Mouse (Mus musculus): ENCODE results near the gene Chrna7. TPM values are rescaled to one million over a fixed set of nuclear protein-coding genes. Genes with fewer than 3 reads are reported as not detected.
A peak's percentile ranks its signal among the peaks of the same experiment; 100 is the strongest.

Gene Chrna7
- 2.0 and 2.4 TPM in 2 replicates for polyA plus RNA-seq (2012; rRNA removed)

DNA sequence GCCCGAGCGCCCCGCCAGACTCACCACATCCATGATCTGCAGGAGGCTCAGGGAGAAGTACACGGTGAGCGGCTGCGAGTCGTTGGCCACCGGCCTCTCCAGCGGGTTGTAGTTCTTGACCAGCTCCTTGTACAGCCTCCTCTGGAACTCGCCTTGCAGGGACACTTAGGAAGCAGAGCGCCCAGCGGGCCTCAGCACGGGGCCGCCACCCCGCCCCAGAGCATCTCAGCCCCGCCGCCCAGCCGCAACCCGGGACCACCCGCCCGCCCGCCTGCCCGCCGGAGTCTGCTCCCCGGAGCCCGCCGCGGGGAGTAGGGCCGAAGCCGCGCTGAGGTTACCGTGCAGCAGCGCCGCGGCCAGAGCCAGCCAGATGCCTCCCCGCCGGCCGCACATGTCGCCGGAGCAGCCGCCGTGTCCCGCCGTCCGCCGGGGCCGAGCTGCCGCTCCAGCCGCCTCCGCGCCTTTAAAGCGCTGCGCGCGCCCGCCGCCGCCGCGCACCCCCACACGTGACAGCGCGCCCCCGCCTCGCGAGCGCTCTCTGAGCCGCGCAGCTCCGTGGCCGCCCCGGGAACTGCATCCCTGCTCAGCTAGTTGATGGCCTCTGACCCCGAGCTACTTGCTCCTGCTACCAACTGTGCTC is at the start of gene Chrna7:
Gene Chrna7 (minus strand): TSS at position 486 of the 640 bp plus-strand sequence.
- TF ChIP-seq CTCF (IDR thresholded peaks at IDR 0.05; ENCODE audit: control insufficient read depth, insufficient read depth, insufficient replicate concordance, low read depth, low read length), result peak; percentile 29; the same call in 1 of the 2 replicates
- no peak for TF ChIP-seq POLR2A (IDR thresholded peaks at IDR 0.05; ENCODE audit: control insufficient read depth, low read depth, low read length)
- H3K36me3 ChIP-seq (ENCODE audit: control insufficient read depth, insufficient read depth, low read length), result no peaks in the 10 kb centered on the region
- no peak within 1 kb of the TSS for H3K27ac ChIP-seq (ENCODE audit: control insufficient read depth, insufficient read depth, low read depth, low read length)
- H3K27me3 ChIP-seq (ENCODE audit: control insufficient read depth, insufficient read depth, low read length), result no peaks in the 10 kb centered on the region
- H3K4me3 ChIP-seq (ENCODE audit: control insufficient read depth, low read depth, low read length), result peak within 1 kb of the TSS; percentile 75
- H3K4me1 ChIP-seq (ENCODE audit: control insufficient read depth, insufficient read depth, low read length), result peaks cover 7% of the 10 kb centered on the region

DNA sequence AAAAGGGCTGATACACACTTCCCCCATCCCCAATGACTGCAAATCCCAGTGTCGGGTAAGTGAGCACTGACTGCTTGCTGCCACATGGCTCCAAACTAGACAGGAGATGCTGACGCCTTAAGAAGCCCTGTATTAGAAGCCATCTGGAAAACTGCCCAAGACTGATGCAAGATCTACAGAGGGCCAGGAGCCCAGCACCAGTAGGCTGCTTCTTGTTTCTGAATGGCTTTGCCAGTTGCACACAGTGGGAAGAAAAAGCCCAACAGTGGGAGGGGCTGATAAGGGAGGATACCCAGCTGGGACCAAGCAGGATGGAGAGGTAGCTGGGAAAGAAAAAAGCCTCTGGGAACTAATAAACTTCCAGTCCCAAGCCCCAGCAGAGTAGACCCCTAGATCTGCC is 37.0 kb upstream of the Chrna7 start:
- Histone ChIP-seq H3K4me1 (ENCODE audit: control insufficient read depth, insufficient read depth, low read length) (no peaks in the 10 kb centered on the region), H3K36me3 (ENCODE audit: control insufficient read depth, insufficient read depth, low read length) (no peaks in the 10 kb centered on the region), H3K4me3 (ENCODE audit: control insufficient read depth, low read depth, low read length) (no peak overlapping the region), H3K27me3 (ENCODE audit: control insufficient read depth, insufficient read depth, low read length) (no peaks in the 10 kb centered on the region), H3K27ac (ENCODE audit: control insufficient read depth, insufficient read depth, low read depth, low read length) (no peak overlapping the region)
- no peak for TF ChIP-seq POLR2A (IDR thresholded peaks at IDR 0.05; ENCODE audit: control insufficient read depth, low read depth, low read length)
- TF ChIP-seq CTCF (IDR thresholded peaks at IDR 0.05; ENCODE audit: control insufficient read depth, insufficient read depth, insufficient replicate concordance, low read depth, low read length), result no peak

DNA sequence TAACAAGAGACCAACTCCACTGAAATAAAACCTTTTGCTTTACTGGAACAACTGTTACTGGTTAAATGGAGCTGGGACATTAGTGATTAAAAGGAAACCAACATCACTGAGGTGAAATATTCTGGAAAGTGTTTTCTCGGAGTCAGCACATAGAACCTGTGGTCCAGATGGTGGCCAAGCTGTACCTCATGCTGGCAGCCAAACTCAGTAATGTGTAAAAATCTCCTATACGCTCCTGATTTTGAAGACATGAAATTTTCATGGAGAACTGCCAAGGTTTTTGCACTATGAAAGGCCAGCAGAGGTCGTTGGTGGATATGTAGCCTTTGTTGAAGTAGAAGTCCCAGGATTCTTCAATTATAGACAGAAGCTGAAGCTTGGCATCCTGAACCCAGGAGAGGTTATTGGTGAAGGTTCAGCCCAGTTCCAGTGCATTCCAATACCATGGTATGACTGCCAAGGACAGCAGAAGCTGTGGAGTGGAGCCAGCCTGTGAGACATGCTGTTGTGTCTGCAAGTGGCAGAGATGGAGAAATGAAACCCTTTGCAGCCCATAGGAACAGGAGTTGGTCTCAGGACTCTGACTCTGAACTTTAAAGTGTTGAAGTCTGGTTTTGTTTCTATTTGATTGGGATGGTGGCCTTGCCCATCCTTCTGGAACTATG is 25.6 kb upstream of the Chrna7 start:
- no peak overlapping the region for H3K27ac ChIP-seq (ENCODE audit: control insufficient read depth, insufficient read depth, low read depth, low read length)
- TF ChIP-seq POLR2A (IDR thresholded peaks at IDR 0.05; ENCODE audit: control insufficient read depth, low read depth, low read length) (no peak), CTCF (IDR thresholded peaks at IDR 0.05; ENCODE audit: control insufficient read depth, insufficient read depth, insufficient replicate concordance, low read depth, low read length) (no peak)
- no peaks in the 10 kb centered on the region for H3K27me3 ChIP-seq (ENCODE audit: control insufficient read depth, insufficient read depth, low read length)
- H3K4me3 ChIP-seq (ENCODE audit: control insufficient read depth, low read depth, low read length), result no peak overlapping the region
- no peaks in the 10 kb centered on the region for H3K36me3 ChIP-seq (ENCODE audit: control insufficient read depth, insufficient read depth, low read length)
- no peaks in the 10 kb centered on the region for H3K4me1 ChIP-seq (ENCODE audit: control insufficient read depth, insufficient read depth, low read length)

DNA sequence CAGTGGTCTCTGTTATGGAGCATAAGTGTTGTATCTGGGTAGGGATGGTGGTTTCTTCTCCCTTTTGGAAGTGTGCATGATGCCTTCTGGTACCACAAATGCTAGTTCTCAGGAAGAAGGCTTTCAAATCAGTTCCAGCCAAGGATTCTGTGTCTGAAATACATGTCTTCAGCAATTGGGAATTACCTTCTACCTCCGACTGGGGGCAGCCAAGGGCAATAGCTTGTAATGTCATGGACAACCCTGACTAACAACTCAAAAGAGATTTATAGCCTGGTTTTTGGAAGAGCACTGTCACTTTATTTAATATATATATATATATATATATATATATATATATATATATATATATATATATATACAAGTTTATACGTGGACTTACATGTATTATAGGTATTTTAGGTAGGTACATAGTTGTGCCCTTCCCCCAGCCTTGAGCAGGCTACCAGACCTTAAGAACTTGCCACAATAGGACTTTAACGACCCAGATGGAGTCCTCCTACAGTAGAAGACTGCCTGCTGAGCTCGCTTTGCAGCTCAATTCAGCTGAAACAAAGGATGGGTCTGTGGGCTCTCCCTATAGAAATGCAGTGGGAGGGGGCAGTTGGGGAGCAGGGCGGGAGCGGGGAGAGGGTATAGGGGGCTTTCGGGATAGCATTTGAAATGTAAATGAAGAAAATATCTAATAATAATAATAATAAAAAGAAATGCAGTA is 12.9 kb upstream of the Chrna7 start:
- no peak overlapping the region for H3K4me3 ChIP-seq (ENCODE audit: control insufficient read depth, low read depth, low read length)
- H3K27ac ChIP-seq (ENCODE audit: control insufficient read depth, insufficient read depth, low read depth, low read length), result no peak overlapping the region
- TF ChIP-seq POLR2A (IDR thresholded peaks at IDR 0.05; ENCODE audit: control insufficient read depth, low read depth, low read length) (no peak), CTCF (IDR thresholded peaks at IDR 0.05; ENCODE audit: control insufficient read depth, insufficient read depth, insufficient replicate concordance, low read depth, low read length) (no peak)
- H3K36me3 ChIP-seq (ENCODE audit: control insufficient read depth, insufficient read depth, low read length), result no peaks in the 10 kb centered on the region
- no peaks in the 10 kb centered on the region for H3K4me1 ChIP-seq (ENCODE audit: control insufficient read depth, insufficient read depth, low read length)
- no peaks in the 10 kb centered on the region for H3K27me3 ChIP-seq (ENCODE audit: control insufficient read depth, insufficient read depth, low read length)

DNA sequence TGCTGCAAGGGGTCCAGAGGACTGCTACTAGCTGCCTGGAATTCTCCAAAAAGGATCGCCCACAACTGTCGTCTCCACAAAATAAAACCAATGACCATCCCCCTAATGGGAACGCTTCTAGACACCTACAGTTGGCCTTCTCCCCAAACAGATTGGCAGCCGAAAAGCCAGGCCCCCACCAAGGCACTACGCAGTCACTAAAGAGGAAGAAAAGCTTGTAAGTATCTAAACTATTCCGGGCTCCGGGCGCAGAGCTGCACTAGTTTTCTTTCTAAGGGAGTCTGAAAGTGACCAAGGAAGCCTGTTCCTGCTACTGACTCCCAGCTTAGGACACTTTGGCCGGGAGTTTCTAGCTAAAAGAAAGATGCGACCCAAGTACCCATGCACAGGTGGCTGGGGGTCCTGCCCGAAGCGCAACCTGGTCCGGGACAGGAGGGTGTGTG is 707 bp downstream of the Chrna7 start:
- no peaks in the 10 kb centered on the region for H3K36me3 ChIP-seq (ENCODE audit: control insufficient read depth, insufficient read depth, low read length)
- peak overlapping the region; percentile 75 for H3K4me3 ChIP-seq (ENCODE audit: control insufficient read depth, low read depth, low read length)
- no peak overlapping the region for H3K27ac ChIP-seq (ENCODE audit: control insufficient read depth, insufficient read depth, low read depth, low read length)

DNA sequence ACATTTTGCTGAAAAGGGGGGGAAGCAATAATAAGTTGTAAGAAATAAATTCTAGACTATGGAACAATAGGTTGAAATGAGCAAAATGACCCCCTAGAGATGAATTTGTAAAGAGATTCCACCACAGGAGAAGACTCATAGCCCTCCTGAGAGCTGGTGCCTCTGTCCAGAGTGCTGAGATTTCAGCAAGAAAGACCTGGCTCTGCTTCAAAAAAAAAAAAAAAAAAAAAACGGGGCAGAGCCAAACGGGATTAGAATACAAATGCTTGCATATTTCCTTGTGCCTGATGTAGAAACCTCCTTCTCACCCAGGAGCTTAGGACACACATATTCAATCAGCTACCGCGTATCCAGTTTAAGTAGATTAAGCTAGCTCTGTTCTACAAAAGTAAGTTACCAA is 2.9 kb downstream of the Chrna7 start:
- H3K27me3 ChIP-seq (ENCODE audit: control insufficient read depth, insufficient read depth, low read length), result no peaks in the 10 kb centered on the region
- H3K4me1 ChIP-seq (ENCODE audit: control insufficient read depth, insufficient read depth, low read length), result peaks cover 7% of the 10 kb centered on the region
- H3K4me3 ChIP-seq (ENCODE audit: control insufficient read depth, low read depth, low read length), result no peak overlapping the region
- H3K36me3 ChIP-seq (ENCODE audit: control insufficient read depth, insufficient read depth, low read length), result no peaks in the 10 kb centered on the region
- H3K27ac ChIP-seq (ENCODE audit: control insufficient read depth, insufficient read depth, low read depth, low read length), result no peak overlapping the region
- no peak for TF ChIP-seq POLR2A (IDR thresholded peaks at IDR 0.05; ENCODE audit: control insufficient read depth, low read depth, low read length)
- TF ChIP-seq CTCF (IDR thresholded peaks at IDR 0.05; ENCODE audit: control insufficient read depth, insufficient read depth, insufficient replicate concordance, low read depth, low read length), result no peak

More for the DNA sequence above, 707 bp downstream of the Chrna7 start:
- TF ChIP-seq POLR2A (IDR thresholded peaks at IDR 0.05; ENCODE audit: control insufficient read depth, low read depth, low read length), result no peak
- no peak for TF ChIP-seq CTCF (IDR thresholded peaks at IDR 0.05; ENCODE audit: control insufficient read depth, insufficient read depth, insufficient replicate concordance, low read depth, low read length)
- Histone ChIP-seq H3K27me3 (ENCODE audit: control insufficient read depth, insufficient read depth, low read length) (no peaks in the 10 kb centered on the region), H3K4me1 (ENCODE audit: control insufficient read depth, insufficient read depth, low read length) (peaks cover 7% of the 10 kb centered on the region)

DNA sequence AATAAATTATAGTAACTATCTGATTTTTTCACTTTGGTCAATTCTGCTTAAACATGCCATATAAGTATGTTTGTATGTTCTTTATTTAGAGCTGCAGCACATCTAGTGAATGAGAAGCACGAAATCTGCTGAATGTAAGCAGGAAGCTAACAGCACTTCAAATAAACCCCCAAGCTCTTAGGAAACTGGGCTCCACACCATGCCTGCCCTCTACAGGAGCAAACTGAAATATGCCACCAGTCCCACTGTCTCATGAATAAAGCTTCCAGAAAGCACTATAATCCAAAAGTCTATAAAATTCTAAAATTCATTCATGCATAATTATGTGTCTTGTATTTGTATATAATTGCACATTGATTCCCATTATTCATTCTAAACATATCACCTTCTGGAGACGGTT is 5.2 kb downstream of the Chrna7 start:
- Histone ChIP-seq H3K4me1 (ENCODE audit: control insufficient read depth, insufficient read depth, low read length) (peaks cover 4% of the 10 kb centered on the region; the same call in 1 of the 2 replicates), H3K27ac (ENCODE audit: control insufficient read depth, insufficient read depth, low read depth, low read length) (no peak overlapping the region), H3K36me3 (ENCODE audit: control insufficient read depth, insufficient read depth, low read length) (no peaks in the 10 kb centered on the region), H3K27me3 (ENCODE audit: control insufficient read depth, insufficient read depth, low read length) (no peaks in the 10 kb centered on the region), H3K4me3 (ENCODE audit: control insufficient read depth, low read depth, low read length) (no peak overlapping the region)
- TF ChIP-seq POLR2A (IDR thresholded peaks at IDR 0.05; ENCODE audit: control insufficient read depth, low read depth, low read length), result no peak
- TF ChIP-seq CTCF (IDR thresholded peaks at IDR 0.05; ENCODE audit: control insufficient read depth, insufficient read depth, insufficient replicate concordance, low read depth, low read length), result no peak

All from testis, adult 2 months (tissue).